Mouse (Mus musculus) midbrain, postnatal 0 days (tissue): ENCODE measurements at regions not wholly inside any gene's neighbourhood (a gene's known extent, or its start where the extent isn't known, plus 50 kb on each side); places are given as distances from the start of the nearest gene placed in this dataset.
"Not testable (repeated sequence)": the region's sequence is repeated elsewhere in the genome, so short reads cannot be mapped to it uniquely, and the experiment has no call there.

Source experiments
- ATAC-seq: fragments of 200-750 bp; cut with Nextera tagmentation; 2 replicates; pipeline ENCODE4 v1.8.0; 2017; ENCODE audit warnings: moderate number of reproducible peaks, mild to moderate bottlenecking, moderate TSS enrichment, moderate library complexity; ENCODE audit not compliant: low FRiP score
- DNase-seq: peaks from one replicate; pipeline ENCODE4 v3.0.0-alpha.2; 2015; ENCODE audit warnings: low spot score
- H3K27ac ChIP-seq: fragments of 300-500 bp; sonication (generic); 2 replicates; pipeline ENCODE4 v1.5.1; 2014; ENCODE audit warnings: low read depth, mild to moderate bottlenecking, low read length, mixed read lengths
- H3K27me3 ChIP-seq: fragments of 300-500 bp; sonication (generic); 2 replicates; pipeline ENCODE4 v1.6.1; 2014; ENCODE audit warnings: low read length, control low read depth, mixed read lengths; ENCODE audit not compliant: insufficient read depth
- H3K36me3 ChIP-seq: fragments of 300-500 bp; sonication (generic); 2 replicates; pipeline ENCODE4 v1.6.1; 2014; ENCODE audit warnings: low read length, control low read depth, mixed read lengths; ENCODE audit not compliant: insufficient read depth
- H3K4me1 ChIP-seq: fragments of 300-500 bp; sonication (generic); 2 replicates; pipeline ENCODE4 v1.6.1; 2014; ENCODE audit warnings: mild to moderate bottlenecking, control low read depth, antibody characterized with exemption, low read length, mixed read lengths; ENCODE audit not compliant: insufficient read depth
- H3K4me2 ChIP-seq: fragments of 300-500 bp; sonication (generic); 2 replicates; pipeline ENCODE4 v1.6.1; 2014; ENCODE audit warnings: low read depth, mild to moderate bottlenecking, low read length, mixed read lengths; ENCODE audit not compliant: poor library complexity, severe bottlenecking
- H3K4me3 ChIP-seq: fragments of 300-500 bp; sonication (generic); 2 replicates; pipeline ENCODE4 v1.5.1; 2014; ENCODE audit warnings: low read depth, mild to moderate bottlenecking, low read length, moderate library complexity
- H3K9ac ChIP-seq: fragments of 300-500 bp; sonication (generic); replicated peaks from 2 replicates; pipeline ENCODE4 v1.6.1; 2014; ENCODE audit warnings: mild to moderate bottlenecking, low read length, moderate library complexity, mixed read lengths; ENCODE audit not compliant: poor library complexity, severe bottlenecking
- H3K9me3 ChIP-seq: fragments of 300-500 bp; sonication (generic); 2 replicates; pipeline ENCODE4 v1.6.1; 2016; ENCODE audit warnings: low read length, control low read depth
- CTCF ChIP-seq: IDR thresholded peaks from 2 replicates; pipeline ENCODE4 v1.5.1; 2016; ENCODE audit warnings: antibody characterized with exemption, mild to moderate bottlenecking
- WGBS: fragments of 180-500 bp; shearing (Covaris S2); extraction: QIAGEN DNeasy Blood & Tissue Kit; methylation state at CpG from one replicate; pipeline ENCODE4 v1.1.7; 2014; 5-methylcytosine and 5-hydroxymethylcytosine counted together

GRCm38 (mm10) chr3:151914010-151914513 is 76.6 kb upstream of the Ptgfr start:
- H3K27ac ChIP-seq: no peak overlapping the region
- DNase-seq: peak; percentile 45
- no peaks in the 10 kb centered on the region for H3K9me3 ChIP-seq
- H3K36me3 ChIP-seq: no peaks in the 10 kb centered on the region
- no peak overlapping the region for H3K4me2 ChIP-seq
- peak; percentile 34; the same call in 1 of the 2 replicates for ATAC-seq
- H3K4me1 ChIP-seq: no peaks in the 10 kb centered on the region
- no peak overlapping the region for H3K4me3 ChIP-seq
- H3K9ac ChIP-seq: no peak overlapping the region
- WGBS: 60% methylated on average over 13 of the region's 13 CpGs
- no peaks in the 10 kb centered on the region for H3K27me3 ChIP-seq
- no peak for TF ChIP-seq CTCF

- not testable (repeated sequence) for H3K27me3 ChIP-seq, H3K9ac ChIP-seq, H3K4me3 ChIP-seq, H3K9me3 ChIP-seq, ATAC-seq, H3K36me3 ChIP-seq, H3K27ac ChIP-seq, H3K4me1 ChIP-seq, H3K4me2 ChIP-seq, DNase-seq
- WGBS: 84% methylated on average over 11 of the region's 11 CpGs
These were observed 74.9 kb upstream of the Ptgfr start for GRCm38 (mm10) chr3:151912292-151912691.

GRCm38 (mm10) chr3:151910851-151911250 is 73.4 kb upstream of the Ptgfr start:
- WGBS: 89% methylated on average over 2 of the region's 2 CpGs
- Histone ChIP-seq H3K27ac (no peak overlapping the region), H3K4me2 (no peak overlapping the region), H3K36me3 (no peaks in the 10 kb centered on the region), H3K9me3 (no peaks in the 10 kb centered on the region), H3K4me3 (no peak overlapping the region), H3K27me3 (no peaks in the 10 kb centered on the region), H3K4me1 (no peaks in the 10 kb centered on the region), H3K9ac (no peak overlapping the region)
- no peak for DNase-seq
- no peak for TF ChIP-seq CTCF
- no peak for ATAC-seq

- Histone ChIP-seq H3K27ac (no peak overlapping the region), H3K9me3 (no peaks in the 10 kb centered on the region), H3K4me3 (no peak overlapping the region), H3K9ac (no peak overlapping the region), H3K27me3 (no peaks in the 10 kb centered on the region), H3K36me3 (no peaks in the 10 kb centered on the region), H3K4me1 (no peaks in the 10 kb centered on the region), H3K4me2 (no peak overlapping the region)
- 88% methylated on average over 3 of the region's 3 CpGs for WGBS
- no peak for DNase-seq
- no peak for ATAC-seq
- no peak for TF ChIP-seq CTCF
These were observed 71.9 kb upstream of the Ptgfr start for GRCm38 (mm10) chr3:151909344-151909743.

DNA sequence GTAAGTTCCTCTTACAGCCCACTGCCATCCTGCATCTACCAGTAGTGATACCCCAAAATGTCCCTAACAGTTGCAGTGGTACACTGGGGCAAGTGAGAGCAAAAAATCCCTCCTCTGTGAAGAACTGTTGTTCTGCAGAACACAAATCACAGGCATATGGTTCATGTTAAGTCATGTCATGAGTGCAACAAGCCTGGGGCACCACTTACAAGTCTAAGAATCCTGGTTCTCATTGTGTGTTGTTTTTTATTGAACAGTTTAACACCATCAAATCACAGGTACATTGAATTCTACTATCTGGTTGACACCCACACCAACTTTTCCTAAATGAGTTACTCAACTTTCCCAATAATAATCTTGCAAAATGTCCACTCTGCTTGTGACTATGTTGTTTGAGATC is 71.5 kb upstream of the Ptgfr start:
- no peak for TF ChIP-seq CTCF
- Histone ChIP-seq H3K27me3 (no peaks in the 10 kb centered on the region), H3K9me3 (no peaks in the 10 kb centered on the region), H3K9ac (no peak overlapping the region), H3K4me3 (no peak overlapping the region), H3K36me3 (no peaks in the 10 kb centered on the region), H3K4me2 (no peak overlapping the region), H3K4me1 (no peaks in the 10 kb centered on the region), H3K27ac (no peak overlapping the region)
- no peak for DNase-seq
- ATAC-seq: no peak

GRCm38 (mm10) chr3:151905775-151906174 is 68.3 kb upstream of the Ptgfr start:
- ATAC-seq (no peak), DNase-seq (no peak)
- Histone ChIP-seq H3K9ac (no peak overlapping the region), H3K4me1 (no peaks in the 10 kb centered on the region), H3K27ac (no peak overlapping the region), H3K9me3 (no peaks in the 10 kb centered on the region), H3K4me2 (no peak overlapping the region), H3K27me3 (no peaks in the 10 kb centered on the region), H3K4me3 (no peak overlapping the region), H3K36me3 (no peaks in the 10 kb centered on the region)
- WGBS: 93% methylated on average over 4 of the region's 4 CpGs
- TF ChIP-seq CTCF: no peak

DNA sequence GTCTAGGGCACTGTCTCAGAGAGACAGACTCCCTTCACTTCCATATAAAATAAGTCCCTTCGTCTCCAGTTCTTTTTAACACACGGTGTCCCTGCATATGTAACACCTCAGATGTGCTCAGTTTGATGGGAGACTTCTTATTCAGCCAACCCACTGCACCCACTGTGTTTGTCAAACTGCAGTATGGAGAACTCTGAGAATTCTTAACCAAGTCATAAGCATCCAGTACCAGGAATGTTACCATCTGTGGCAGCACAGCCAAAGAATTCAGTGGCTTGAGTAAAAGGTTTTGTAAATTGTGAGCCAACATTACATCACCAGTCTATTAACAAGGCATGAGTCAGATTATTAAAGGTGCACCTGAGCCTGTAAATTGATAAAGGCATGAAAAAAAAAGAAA is 65.7 kb upstream of the Ptgfr start:
- no peaks in the 10 kb centered on the region for H3K9me3 ChIP-seq
- 83% methylated on average over 2 of the region's 2 CpGs for WGBS
- DNase-seq: no peak
- H3K4me3 ChIP-seq: no peak overlapping the region
- ATAC-seq: no peak
- H3K4me2 ChIP-seq: no peak overlapping the region
- no peaks in the 10 kb centered on the region for H3K36me3 ChIP-seq
- H3K4me1 ChIP-seq: no peaks in the 10 kb centered on the region
- H3K9ac ChIP-seq: no peak overlapping the region
- H3K27me3 ChIP-seq: no peaks in the 10 kb centered on the region
- H3K27ac ChIP-seq: no peak overlapping the region
- TF ChIP-seq CTCF: no peak
